Mouse (Mus musculus): ENCODE results near the gene Rbfox1.

- TF ChIP-seq POLR2A (IDR thresholded peaks at IDR 0.05; ENCODE audit: extremely low read depth, insufficient read depth, low read length) (no peak), CTCF (IDR thresholded peaks at IDR 0.05; ENCODE audit: extremely low read depth, insufficient read depth, low read length) (no peak)
Measured at GRCm38 (mm10) chr16:7090205-7090604, 1205.0 kb downstream of the Rbfox1 start.

All from cortical plate, adult 2 months (tissue).